Mouse (Mus musculus) heart, embryonic 14.5 days (tissue): Measurements from ENCODE around the gene Rragd. TPM values are rescaled to one million over a fixed set of nuclear protein-coding genes. Genes with fewer than 3 reads are reported as not detected.

ENCODE experiments used
- ATAC-seq: fragments of 200-750 bp; cut with Nextera tagmentation; 2 replicates; pipeline ENCODE4 v1.8.0; 2017; ENCODE audit warnings: low read depth, moderate TSS enrichment; ENCODE audit not compliant: insufficient number of reproducible peaks, insufficient read depth, low FRiP score
- H3K27ac ChIP-seq, 2 experiments: fragments of 200-500 bp in 1 of 2; fragments of 300-500 bp in 1 of 2; sonication (generic) in 1 of 2; replicated peaks in 1 of 2; 2 replicates each; pipeline ENCODE4 v1.5.1; 2012 to 2014; ENCODE audit warnings: low read depth in 2 of 2, low read length in 2 of 2, control low read depth in 1 of 2, mild to moderate bottlenecking in 1 of 2, mixed read lengths in 1 of 2; ENCODE audit not compliant: control insufficient read depth in 1 of 2, insufficient read depth in 1 of 2
- H3K27me3 ChIP-seq: fragments of 300-500 bp; sonication (generic); 2 replicates; pipeline ENCODE4 v1.6.1; 2014; ENCODE audit warnings: mild to moderate bottlenecking, low read length, control low read depth; ENCODE audit not compliant: control insufficient read depth, insufficient read depth
- H3K36me3 ChIP-seq: fragments of 300-500 bp; sonication (generic); 2 replicates; pipeline ENCODE4 v1.6.1; 2014; ENCODE audit warnings: mild to moderate bottlenecking, control low read depth, low read length, mixed read lengths; ENCODE audit not compliant: control insufficient read depth, insufficient read depth
- H3K4me1 ChIP-seq, 2 experiments: fragments of 200-500 bp in 1 of 2; fragments of 300-500 bp in 1 of 2; sonication (generic) in 1 of 2; 2 replicates each; pipeline ENCODE4 v1.6.1; 2012 to 2014; ENCODE audit warnings: low read length in 2 of 2, control low read depth in 1 of 2, mixed read lengths in 1 of 2; ENCODE audit not compliant: control insufficient read depth in 2 of 2, insufficient read depth in 2 of 2
- H3K4me2 ChIP-seq: fragments of 300-500 bp; sonication (generic); 2 replicates; pipeline ENCODE4 v1.6.1; 2014; ENCODE audit warnings: mild to moderate bottlenecking, low read length
- H3K4me3 ChIP-seq, 2 experiments: fragments of 200-500 bp in 1 of 2; fragments of 300-500 bp in 1 of 2; sonication (generic) in 1 of 2; 2 replicates each; pipeline ENCODE4 v1.5.1; 2012 to 2014; ENCODE audit warnings: low read length in 2 of 2, mild to moderate bottlenecking in 2 of 2, control low read depth in 1 of 2, low read depth in 1 of 2, moderate library complexity in 1 of 2; ENCODE audit not compliant: control insufficient read depth in 1 of 2, insufficient read depth in 1 of 2
- H3K9ac ChIP-seq: fragments of 300-500 bp; sonication (generic); 2 replicates; pipeline ENCODE4 v1.6.1; 2014; ENCODE audit warnings: mild to moderate bottlenecking, low read length
- H3K9me3 ChIP-seq: fragments of 300-500 bp; sonication (generic); 2 replicates; pipeline ENCODE4 v1.6.1; 2016; ENCODE audit warnings: low read length, control low read depth; ENCODE audit not compliant: control insufficient read depth
- WGBS: fragments of 180-500 bp; shearing (Covaris S2); extraction: QIAGEN DNeasy Blood & Tissue Kit; methylation state at CpG from one replicate; pipeline ENCODE4 v1.1.7; 2014; 5-methylcytosine and 5-hydroxymethylcytosine counted together
- polyA plus RNA-seq: library from polyadenylated mRNA; unstranded; fragments of >200 nt; fragmentation: Nextera tagmentation; extraction: Ambion mirVana; gene quantifications from 2 replicates; pipeline ENCODE4 v1.2.1, GENCODE M21; 2014

The Rragd gene
- polyA plus RNA-seq, 1 experiment from 2014 or later: 53.2 TPM

DNA sequence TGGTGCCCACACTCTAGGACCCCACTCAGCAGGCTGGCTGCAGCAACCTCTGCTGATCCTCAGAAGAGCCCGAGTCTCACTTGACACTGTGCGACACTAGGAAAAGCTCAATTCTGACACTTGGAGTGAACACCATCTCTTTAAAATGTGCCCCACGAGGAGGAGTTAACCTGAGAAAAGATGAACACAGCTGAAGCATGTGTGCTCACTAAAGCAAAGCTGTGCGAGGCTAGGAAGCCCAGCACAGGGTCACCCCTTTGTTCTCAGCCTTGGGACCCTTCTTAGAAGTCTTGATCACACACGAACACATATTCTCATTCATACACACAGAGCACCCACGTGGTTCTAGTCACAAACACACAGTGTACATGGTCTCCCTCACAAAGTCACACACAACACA is 82.1 kb downstream of the Rragd start:
- Histone ChIP-seq H3K9me3 (no peaks in the 10 kb centered on the region), H3K4me2 (no peak overlapping the region), H3K4me3 (no peak overlapping the region), H3K27me3 (no peaks in the 10 kb centered on the region), H3K36me3 (no peaks in the 10 kb centered on the region), H3K4me1 (peaks cover 9 to 11% of the 10 kb centered on the region in 2 experiments; a peak in 3 of 4 replicates), H3K27ac (no peak overlapping the region), H3K9ac (no peak overlapping the region)
- no peak for ATAC-seq
- 77% methylated on average over 6 of the region's 6 CpGs for WGBS

- no peak for ATAC-seq
- H3K36me3 ChIP-seq: no peaks in the 10 kb centered on the region
- peak overlapping the region; percentile 10 to 13; a peak in 2 of 4 replicates for H3K4me3 ChIP-seq
- H3K27me3 ChIP-seq: no peaks in the 10 kb centered on the region
- H3K9me3 ChIP-seq: no peaks in the 10 kb centered on the region
- H3K9ac ChIP-seq: peak overlapping the region; percentile 45
- H3K27ac ChIP-seq: no peak overlapping the region
- H3K4me1 ChIP-seq: peaks cover 8 to 9% of the 10 kb centered on the region in 2 experiments; a peak in 2 of 4 replicates
- 16% methylated on average over 14 of the region's 14 CpGs for WGBS
- H3K4me2 ChIP-seq: peak overlapping the region; percentile 61
These were observed 83.6 kb downstream of the Rragd start for GRCm38 (mm10) chr4:33066223-33066960.

- Histone ChIP-seq H3K27me3 (no peaks in the 10 kb centered on the region), H3K4me1 (peaks cover 8 to 9% of the 10 kb centered on the region in 2 experiments; a peak in 2 of 4 replicates), H3K9me3 (no peaks in the 10 kb centered on the region), H3K36me3 (no peaks in the 10 kb centered on the region), H3K27ac (no peak overlapping the region), H3K4me3 (no peak overlapping the region), H3K4me2 (no peak overlapping the region), H3K9ac (no peak overlapping the region)
- 84% methylated on average over 3 of the region's 3 CpGs for WGBS
- ATAC-seq: no peak
These were observed 84.5 kb downstream of the Rragd start for GRCm38 (mm10) chr4:33067331-33067730.

- H3K9ac ChIP-seq: no peak overlapping the region
- 79% methylated on average over 6 of the region's 6 CpGs for WGBS
- ATAC-seq: no peak
These were observed 85.0 kb downstream of the Rragd start for GRCm38 (mm10) chr4:33067826-33068225.

DNA sequence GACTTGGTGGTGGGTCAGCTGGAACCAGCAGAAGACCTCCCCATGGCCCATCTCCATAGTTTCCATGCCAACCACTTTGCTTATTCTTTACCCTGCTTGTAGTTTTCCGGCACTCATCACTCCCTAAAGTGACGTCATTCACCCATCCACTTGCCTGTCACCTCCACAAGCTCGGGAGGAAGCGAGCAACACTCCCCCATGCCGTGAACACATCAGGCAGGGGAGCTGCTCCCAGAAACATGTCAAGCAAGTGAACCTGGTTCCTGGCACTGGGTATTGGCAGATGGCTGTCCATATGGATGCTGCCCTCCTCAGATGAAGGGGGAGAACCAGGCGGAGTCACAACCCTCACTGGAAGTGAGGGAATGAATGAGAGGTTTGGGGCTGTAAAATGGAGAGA is 86.1 kb downstream of the Rragd start:
- Histone ChIP-seq H3K4me3 (no peak overlapping the region), H3K9ac (no peak overlapping the region), H3K27me3 (no peaks in the 10 kb centered on the region), H3K27ac (no peak overlapping the region), H3K4me1 (peaks cover 8 to 15% of the 10 kb centered on the region in 2 experiments; a peak in 2 of 4 replicates), H3K4me2 (no peak overlapping the region), H3K36me3 (no peaks in the 10 kb centered on the region), H3K9me3 (no peaks in the 10 kb centered on the region)
- 33% methylated on average over 6 of the region's 6 CpGs for WGBS
- ATAC-seq: no peak

More at GRCm38 (mm10) chr4:33067826-33068225, 85.0 kb downstream of the Rragd start:
- H3K4me1 ChIP-seq: peaks cover 8 to 14% of the 10 kb centered on the region in 2 experiments; a peak in 2 of 4 replicates
- H3K4me2 ChIP-seq: no peak overlapping the region
- H3K27ac ChIP-seq: no peak overlapping the region
- no peaks in the 10 kb centered on the region for H3K27me3 ChIP-seq
- H3K4me3 ChIP-seq: no peak overlapping the region
- H3K36me3 ChIP-seq: no peaks in the 10 kb centered on the region
- no peaks in the 10 kb centered on the region for H3K9me3 ChIP-seq

DNA sequence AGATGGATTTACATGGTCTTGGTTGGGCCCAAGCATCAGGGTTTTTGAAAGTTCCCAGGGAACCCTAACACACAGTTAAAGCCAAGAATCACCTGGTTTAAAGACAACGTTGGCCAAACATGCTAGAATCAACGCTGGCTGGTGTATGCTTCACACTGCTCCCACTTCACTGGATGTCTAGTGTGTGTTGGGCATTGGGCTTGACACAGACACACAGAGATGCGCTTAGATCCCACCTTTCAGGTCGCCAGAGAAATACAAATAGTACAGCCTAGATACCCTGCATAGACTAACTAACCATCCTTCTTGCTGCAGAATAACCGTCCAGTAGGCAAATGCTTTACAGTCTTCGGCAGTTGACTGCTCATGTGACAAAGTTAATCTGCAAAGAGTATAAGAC is 87.5 kb downstream of the Rragd start:
- no peak for ATAC-seq
- peaks cover 8 to 15% of the 10 kb centered on the region in 2 experiments; a peak in 2 of 4 replicates for H3K4me1 ChIP-seq
- H3K9me3 ChIP-seq: no peaks in the 10 kb centered on the region
- H3K4me2 ChIP-seq: no peak overlapping the region
- no peak overlapping the region for H3K4me3 ChIP-seq
- no peak overlapping the region for H3K9ac ChIP-seq
- no peak overlapping the region for H3K27ac ChIP-seq
- H3K36me3 ChIP-seq: no peaks in the 10 kb centered on the region
- no peaks in the 10 kb centered on the region for H3K27me3 ChIP-seq
- 89% methylated on average over 6 of the region's 6 CpGs for WGBS

DNA sequence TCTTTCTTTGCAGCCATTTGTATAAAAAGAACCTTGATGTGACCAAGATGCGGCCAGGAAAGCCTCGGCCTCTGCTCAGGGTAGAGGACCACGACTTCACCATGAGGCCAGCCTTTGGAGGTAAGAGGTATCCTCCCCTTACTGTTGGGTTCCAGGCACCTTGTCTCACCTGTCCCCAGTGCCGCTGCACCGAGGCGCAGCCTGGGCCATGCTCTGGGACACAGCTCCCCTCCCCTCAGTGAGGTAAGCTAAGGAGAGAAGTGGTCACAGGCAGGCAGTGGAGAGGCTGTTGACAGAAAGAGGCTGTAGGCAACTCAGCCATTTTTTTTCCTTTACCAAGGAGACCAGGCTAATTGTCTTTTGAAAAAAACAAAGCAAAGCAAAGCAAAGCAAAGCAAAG is 88.5 kb downstream of the Rragd start:
- Histone ChIP-seq H3K4me3 (no peak overlapping the region), H3K27me3 (no peaks in the 10 kb centered on the region), H3K4me2 (no peak overlapping the region), H3K9me3 (no peaks in the 10 kb centered on the region), H3K4me1 (peaks cover 3 to 10% of the 10 kb centered on the region in 2 experiments; a peak in 2 of 4 replicates), H3K36me3 (no peaks in the 10 kb centered on the region), H3K27ac (no peak overlapping the region), H3K9ac (no peak overlapping the region)
- WGBS: 76% methylated on average over 6 of the region's 6 CpGs
- no peak for ATAC-seq
